Mouse (Mus musculus): ENCODE results near the gene 2310034C09Rik. TPM values are rescaled to one million over a fixed set of nuclear protein-coding genes. Genes with fewer than 3 reads are reported as not detected.
"Not testable (repeated sequence)": the region's sequence is repeated elsewhere in the genome, so short reads cannot be mapped to it uniquely, and the experiment has no call there.

Gene 2310034C09Rik
- total RNA-seq (2022): not detected

DNA sequence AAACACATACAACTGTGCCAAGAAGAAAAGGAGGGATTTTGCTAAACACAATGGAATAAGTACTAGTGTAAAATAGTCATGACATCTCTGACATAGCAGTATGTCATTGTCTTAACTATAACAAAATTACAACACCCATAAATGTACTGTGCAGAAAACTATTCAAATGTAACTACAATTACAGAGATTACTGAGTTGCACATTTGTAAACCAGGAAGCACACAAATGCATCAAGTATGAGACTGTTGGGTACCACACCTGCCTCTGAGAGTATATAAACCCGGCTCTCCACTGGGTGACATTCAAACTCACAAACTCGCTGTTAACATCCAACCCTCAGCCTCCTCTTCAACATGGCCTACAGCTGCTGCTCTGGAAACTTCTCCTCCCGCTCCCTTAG is at the start of gene 2310034C09Rik:
Gene 2310034C09Rik, plus strand, starts transcription at position 301 of the 400 bp plus-strand sequence.
- DNase-seq (ENCODE audit: low spot score in 2 of 2): not testable (repeated sequence)

DNA sequence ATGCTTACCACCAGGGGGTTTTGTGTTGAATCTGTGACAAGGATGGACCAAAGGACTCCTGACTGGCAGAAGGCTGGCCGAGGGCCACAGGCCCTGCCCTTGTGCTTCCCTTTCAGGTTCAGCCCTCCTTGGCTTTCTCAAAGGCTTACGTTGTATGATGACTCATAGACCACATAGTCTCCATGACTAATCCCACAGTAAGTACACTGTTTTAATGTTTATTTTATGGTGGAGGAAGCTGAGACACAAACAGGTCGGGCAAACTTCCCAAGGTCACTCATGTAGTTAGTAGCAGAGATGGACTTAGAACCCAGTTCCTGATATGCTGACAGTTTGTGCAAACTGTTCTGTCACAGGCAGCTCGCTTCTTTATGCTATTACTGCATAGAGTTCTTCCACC is 47.9 kb upstream of the 2310034C09Rik start:
- DNase-seq (ENCODE audit: low spot score in 2 of 2): no peak

DNA sequence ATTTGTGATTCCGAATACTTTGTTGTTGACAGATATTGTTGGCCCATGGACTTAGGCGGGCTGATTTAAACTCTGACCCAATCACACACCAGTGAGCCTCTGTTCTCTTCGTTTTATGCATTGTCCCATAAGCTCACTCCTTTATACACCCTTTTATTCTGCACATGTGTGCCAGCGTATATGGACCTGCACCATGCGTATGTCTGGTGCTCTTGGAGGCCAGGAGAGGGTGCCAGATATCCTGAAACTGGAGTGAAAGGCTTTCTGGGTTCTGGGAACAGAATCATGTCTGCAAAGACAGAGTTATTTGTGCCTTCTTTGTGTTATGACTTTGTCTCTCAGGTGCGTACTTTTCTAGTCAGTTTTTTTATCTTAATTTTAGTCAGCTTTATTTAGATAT is 47.4 kb upstream of the 2310034C09Rik start:
- no peak for DNase-seq (ENCODE audit: low spot score in 2 of 2)

DNA sequence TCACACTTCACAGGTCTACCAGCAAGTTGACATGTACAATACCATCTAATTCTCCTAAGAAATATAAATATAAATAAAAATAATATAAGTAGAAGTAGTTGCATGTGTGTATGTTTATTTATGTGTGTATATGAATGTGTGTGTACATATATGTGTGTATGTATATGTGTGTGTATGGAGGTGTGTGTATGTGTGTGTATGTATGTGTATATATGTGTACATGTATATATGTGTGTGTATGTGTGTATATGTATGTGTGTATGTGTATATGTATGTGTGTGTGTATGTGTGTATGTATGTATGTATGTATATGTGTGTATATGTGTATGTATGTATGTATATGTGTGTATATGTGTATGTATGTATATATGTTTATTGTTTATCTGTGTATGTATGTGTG is 42.1 kb upstream of the 2310034C09Rik start:
- no peak for DNase-seq (ENCODE audit: low spot score in 2 of 2)

DNA sequence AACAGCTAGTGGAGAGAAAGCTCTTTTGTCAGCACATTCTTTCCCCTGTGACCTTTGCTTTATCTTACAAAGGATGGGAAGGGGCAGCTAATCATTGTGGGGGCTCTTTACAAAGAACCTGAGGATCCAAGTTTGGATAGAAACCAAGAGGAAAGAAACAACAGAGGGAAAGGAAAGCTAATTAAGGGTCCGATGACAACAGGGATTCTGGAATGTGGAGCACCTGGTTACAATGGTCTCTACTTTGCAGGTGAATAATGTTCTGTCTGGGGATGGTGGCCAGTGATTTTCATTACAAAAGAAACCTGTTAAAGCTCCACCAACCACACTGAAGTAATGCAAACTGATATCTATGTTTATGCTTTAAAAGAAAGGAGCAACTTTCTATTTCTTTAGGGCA is 38.6 kb upstream of the 2310034C09Rik start:
- DNase-seq (ENCODE audit: low spot score in 2 of 2): no peak

DNA sequence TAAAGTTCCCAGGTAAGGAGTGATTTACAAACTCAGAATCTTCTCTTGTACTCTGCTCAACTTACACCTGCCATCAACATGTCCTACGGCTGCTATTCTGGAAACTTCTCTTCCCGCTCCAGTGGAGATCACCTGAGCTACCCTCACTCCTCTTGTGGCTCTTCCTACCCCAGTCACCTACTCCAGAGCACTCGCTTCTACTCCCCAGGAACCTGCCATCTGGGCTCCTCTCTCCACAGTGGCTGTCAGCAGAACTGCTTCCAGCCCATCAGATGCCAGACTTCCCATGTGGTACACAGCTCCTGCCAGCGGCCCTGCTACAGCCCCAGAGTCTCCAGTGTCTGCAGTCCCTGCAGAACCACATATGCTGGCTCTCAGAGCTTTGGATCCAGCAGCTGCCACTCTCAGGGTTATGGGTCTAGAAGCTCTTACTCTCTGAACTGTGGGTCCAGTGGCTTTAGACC is 29.8 kb upstream of the 2310034C09Rik start, which contains the start of gene Krtap13-1:
Gene Krtap13-1, plus strand, starts transcription at position 51 of the 464 bp plus-strand sequence.
- peak in 1 of 2 experiments; percentile 7 for DNase-seq (ENCODE audit: low spot score in 2 of 2)

DNA sequence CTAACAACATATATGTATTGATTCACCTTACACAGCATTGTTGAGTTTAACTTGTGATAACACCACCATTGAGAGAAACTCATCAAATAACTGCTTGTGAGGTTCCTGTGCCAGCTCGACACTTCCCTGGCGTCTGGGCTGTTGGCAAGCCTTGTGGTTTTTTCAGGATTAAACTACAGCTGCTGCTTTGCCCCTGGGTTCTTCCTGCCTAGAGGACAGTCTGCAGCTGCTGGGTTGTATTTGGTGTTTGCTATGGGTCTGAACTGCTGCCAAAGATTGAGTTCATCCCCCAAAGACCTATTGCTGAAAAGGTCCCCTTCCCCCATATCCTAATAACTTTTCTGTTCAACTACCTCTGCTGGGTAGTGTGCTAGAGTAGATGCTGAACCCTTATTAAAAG is 23.3 kb upstream of the 2310034C09Rik start:
- no peak for DNase-seq (ENCODE audit: low spot score in 2 of 2)

DNA sequence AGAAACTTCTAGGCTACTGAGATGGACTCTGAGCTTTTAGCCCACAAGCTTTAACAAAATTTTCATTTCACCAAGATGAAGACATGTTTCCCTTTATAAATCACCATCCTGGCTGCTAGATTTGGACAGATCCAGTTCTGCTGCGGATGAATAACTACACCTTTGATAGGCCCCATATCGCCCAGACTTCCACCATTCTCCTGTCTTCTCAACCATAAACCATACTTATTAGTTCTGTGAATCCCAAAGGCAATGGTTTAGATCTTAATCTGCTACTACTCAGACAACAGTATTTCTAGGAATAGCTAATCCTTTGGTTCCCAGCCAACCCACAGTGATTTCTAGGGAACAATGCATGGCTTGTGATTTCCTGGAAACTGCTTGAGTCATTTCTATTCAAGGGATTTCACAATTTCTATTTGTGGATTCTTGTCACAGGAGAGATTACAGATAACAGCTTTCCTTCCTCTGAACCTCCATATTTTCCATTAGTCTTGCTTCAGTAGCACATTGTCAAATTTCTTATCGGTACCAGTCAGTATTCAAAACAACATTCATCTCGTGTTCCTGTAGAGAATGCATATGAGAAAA is 13.8 kb upstream of the 2310034C09Rik start:
- no peak for DNase-seq (ENCODE audit: low spot score in 2 of 2)

DNA sequence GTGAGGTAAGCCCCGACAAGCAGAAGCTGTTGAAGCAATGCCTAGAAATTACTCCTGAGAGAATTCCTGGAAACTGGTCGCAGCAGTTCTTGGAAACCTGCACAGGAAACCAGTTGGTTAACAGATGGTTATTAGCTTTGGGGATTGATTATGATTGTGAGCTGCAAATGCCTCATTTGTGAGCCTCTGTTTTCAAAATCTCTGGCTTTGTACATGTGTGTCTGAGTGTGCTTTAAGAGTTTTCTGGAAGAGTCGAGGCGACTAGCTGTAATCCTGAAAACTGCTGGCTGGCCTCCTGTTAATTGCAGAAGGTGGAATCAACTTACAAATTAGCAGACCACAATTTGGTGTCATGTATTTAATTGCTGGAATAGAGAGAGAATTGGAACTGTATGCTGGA is 10.7 kb upstream of the 2310034C09Rik start:
- DNase-seq (ENCODE audit: low spot score in 2 of 2): peak; percentile 5 to 8

DNA sequence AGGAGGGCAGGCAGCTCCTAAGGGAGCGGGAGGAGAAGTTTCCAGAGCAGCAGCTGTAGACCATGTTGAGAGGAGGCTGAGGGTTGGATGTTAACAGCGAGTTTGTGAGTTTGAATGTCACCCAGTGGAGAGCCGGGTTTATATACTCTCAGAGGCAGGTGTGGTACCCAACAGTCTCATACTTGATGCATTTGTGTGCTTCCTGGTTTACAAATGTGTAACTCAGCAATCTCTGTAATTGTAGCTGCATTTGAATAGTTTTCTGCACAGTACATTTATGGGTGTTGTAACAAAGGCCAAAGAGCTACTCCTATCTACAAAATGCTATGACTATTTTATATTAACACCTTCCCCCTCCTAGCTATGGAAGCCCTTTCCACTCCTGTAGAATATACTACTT is 7.1 kb upstream of the 2310034C09Rik start, which contains the start of gene Krtap13:
Gene Krtap13, minus strand, starts transcription at position 101 of the 400 bp plus-strand sequence.
- not testable (repeated sequence) for DNase-seq (ENCODE audit: low spot score in 2 of 2)

DNA sequence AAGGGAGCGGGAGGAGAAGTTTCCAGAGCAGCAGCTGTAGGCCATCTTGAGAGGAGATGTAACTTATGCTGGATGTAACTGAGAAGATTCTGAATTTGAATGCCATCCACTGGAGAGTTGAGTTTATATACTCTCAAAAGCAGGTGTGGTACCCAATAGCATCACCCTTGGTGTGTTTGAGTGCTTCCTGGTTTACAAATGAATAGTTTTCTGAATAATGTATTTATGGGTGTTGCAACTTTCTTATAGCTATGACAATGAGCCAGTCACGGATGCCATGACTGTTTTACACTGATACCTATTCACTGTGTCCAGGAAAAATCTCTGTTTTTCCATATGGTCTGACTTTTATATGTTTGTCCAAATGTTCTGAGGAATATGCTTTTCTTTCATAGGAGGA is 15.5 kb downstream of the 2310034C09Rik start, which contains the start of gene 2310057N15Rik:
Gene 2310057N15Rik, minus strand, starts transcription at position 101 of the 400 bp plus-strand sequence.
- DNase-seq (ENCODE audit: low spot score in 2 of 2): no peak

DNA sequence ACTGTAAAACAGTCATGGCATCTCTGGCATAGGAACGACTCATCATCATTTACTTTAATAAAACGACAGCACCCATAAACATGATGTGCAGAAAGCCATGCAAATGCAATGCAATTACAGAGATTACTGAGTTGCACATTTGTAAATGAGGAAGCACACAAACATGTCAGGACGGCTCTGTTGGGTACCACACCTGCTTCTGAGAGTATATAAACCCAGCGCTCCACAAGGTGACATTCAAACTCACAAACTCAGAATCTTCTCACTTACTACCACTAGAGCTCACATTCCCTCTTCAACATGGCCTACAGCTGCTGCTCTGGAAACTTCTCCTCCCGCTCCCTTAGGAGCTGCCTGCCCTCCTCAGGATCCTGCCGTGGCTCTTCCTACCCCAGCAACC is 18.9 kb downstream of the 2310034C09Rik start, which contains the start of gene Gm5965:
Gene Gm5965, plus strand, starts transcription at position 301 of the 400 bp plus-strand sequence.
- no peak for DNase-seq (ENCODE audit: low spot score in 2 of 2)

DNA sequence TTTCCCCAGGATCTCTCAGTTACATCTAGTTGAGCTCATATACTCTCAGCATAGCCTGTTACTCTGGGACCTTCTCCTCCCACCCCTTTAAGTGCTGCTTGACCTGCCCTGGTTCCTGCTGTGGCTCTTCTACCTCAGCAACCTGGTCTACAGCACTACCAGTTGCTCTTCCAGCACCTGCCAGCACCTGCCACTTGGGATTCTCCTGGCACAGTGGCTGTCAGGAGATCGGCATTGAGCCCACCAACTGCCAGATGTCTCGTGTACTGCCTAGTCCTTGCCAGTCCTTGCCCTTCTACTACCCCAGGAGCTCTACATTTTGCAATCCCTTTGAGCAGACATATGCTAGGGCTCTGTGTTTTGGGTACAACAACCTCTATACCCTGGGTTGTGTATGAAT is 28.1 kb downstream of the 2310034C09Rik start:
- DNase-seq (ENCODE audit: low spot score in 2 of 2): no peak

Other genes starting within 250 kb of the 2310034C09Rik start
- not detected for gene Cldn8, start 195.7 kb upstream of the 2310034C09Rik start, total RNA-seq (2022)
- not detected for gene Krtap24-1, start 146.6 kb upstream of the 2310034C09Rik start, total RNA-seq (2022)
- gene 2310079G19Rik, start 131.2 kb upstream of the 2310034C09Rik start, total RNA-seq (2022): not detected
- not detected for gene Krtap26-1, start 111.1 kb upstream of the 2310034C09Rik start, total RNA-seq (2022)
- not detected for gene Krtap27-1, start 87.2 kb upstream of the 2310034C09Rik start, total RNA-seq (2022)
- not detected for gene 2310061N02Rik, start 50.9 kb upstream of the 2310034C09Rik start, total RNA-seq (2022)
- not detected for gene Krtap13-1, start 30.0 kb upstream of the 2310034C09Rik start, total RNA-seq (2022)
- gene Krtap13, start 7.2 kb upstream of the 2310034C09Rik start, total RNA-seq (2022): not detected
- not detected for gene 2310057N15Rik, start 15.4 kb downstream of the 2310034C09Rik start, total RNA-seq (2022)
- not detected for gene Gm5965, start 19.0 kb downstream of the 2310034C09Rik start, total RNA-seq (2022)
- gene Gm20741, start 53.4 kb downstream of the 2310034C09Rik start, total RNA-seq (2022): not detected
- not detected for gene Krtap15, start 61.4 kb downstream of the 2310034C09Rik start, total RNA-seq (2022)
- gene Krtap14, start 67.3 kb downstream of the 2310034C09Rik start, total RNA-seq (2022): not detected
- not detected for gene Krtap19-1, start 110.6 kb downstream of the 2310034C09Rik start, total RNA-seq (2022)
- gene Krtap19-2, start 115.4 kb downstream of the 2310034C09Rik start, total RNA-seq (2022): not detected
- gene Krtap19-3, start 119.2 kb downstream of the 2310034C09Rik start, total RNA-seq (2022): not detected
- not detected for gene Krtap19-4, start 126.2 kb downstream of the 2310034C09Rik start, total RNA-seq (2022)
- not detected for gene Krtap19-5, start 137.6 kb downstream of the 2310034C09Rik start, total RNA-seq (2022)
- gene Krtap19-9b, start 173.4 kb downstream of the 2310034C09Rik start, total RNA-seq (2022): not detected
- not detected for gene Krtap16-3, start 204.0 kb downstream of the 2310034C09Rik start, total RNA-seq (2022)